Mouse (Mus musculus) bone marrow, adult 2 months (tissue): ENCODE data around the gene Phrf1.

Experiments
- CTCF ChIP-seq: fragments of 200-500 bp; IDR thresholded peaks from 2 replicates; pipeline ENCODE4 v1.5.1; 2011; ENCODE audit warnings: low read length, control low read depth; ENCODE audit not compliant: control insufficient read depth, insufficient read depth
- POLR2A ChIP-seq: fragments of 200-500 bp; IDR thresholded peaks from 2 replicates; pipeline ENCODE4 v1.6.1; 2011; ENCODE audit warnings: low read depth, mild to moderate bottlenecking, control low read depth, low read length, borderline replicate concordance; ENCODE audit not compliant: control insufficient read depth

- no peak for TF ChIP-seq POLR2A
- TF ChIP-seq CTCF, result no peak
Measured at GRCm38 (mm10) chr7:141188733-141189132, 39.9 kb upstream of the Phrf1 start.
